Mouse (Mus musculus): Measurements from ENCODE around the gene 4933406M09Rik. TPM values are rescaled to one million over a fixed set of nuclear protein-coding genes. Genes with fewer than 3 reads are reported as not detected.

Gene 4933406M09Rik
- total RNA-seq (2021), result not detected
- long read RNA-seq, experiment 1, result 0 reads
- long read RNA-seq, experiment 2, result 0 reads

DNA sequence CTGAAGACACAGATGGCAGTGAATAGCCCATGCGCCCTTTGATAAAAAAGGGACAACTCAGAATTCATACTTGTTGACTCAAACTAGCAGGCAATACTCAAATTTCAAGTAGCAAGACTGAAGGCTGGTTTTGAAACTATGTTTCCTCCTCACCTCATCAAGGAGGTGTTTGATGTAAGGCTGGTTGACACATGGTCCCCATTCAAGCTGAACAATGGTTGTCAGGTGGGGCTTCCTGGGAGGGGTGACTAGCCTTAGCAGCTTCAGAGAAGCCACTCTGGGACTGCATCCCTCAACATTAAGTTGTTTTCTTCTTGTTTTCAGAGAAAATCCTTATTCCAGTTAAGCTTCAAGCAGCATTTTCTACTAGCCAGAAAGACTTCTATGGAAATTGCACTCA, at the start of gene 4933406M09Rik:
4933406M09Rik (plus strand) TSS at position 275 of the 400 bp plus-strand sequence.
- no peak for DNase-seq
- intact Hi-C loops (cut with DNase I; ENCODE audit: low total_unique reads), result no loop called here

DNA sequence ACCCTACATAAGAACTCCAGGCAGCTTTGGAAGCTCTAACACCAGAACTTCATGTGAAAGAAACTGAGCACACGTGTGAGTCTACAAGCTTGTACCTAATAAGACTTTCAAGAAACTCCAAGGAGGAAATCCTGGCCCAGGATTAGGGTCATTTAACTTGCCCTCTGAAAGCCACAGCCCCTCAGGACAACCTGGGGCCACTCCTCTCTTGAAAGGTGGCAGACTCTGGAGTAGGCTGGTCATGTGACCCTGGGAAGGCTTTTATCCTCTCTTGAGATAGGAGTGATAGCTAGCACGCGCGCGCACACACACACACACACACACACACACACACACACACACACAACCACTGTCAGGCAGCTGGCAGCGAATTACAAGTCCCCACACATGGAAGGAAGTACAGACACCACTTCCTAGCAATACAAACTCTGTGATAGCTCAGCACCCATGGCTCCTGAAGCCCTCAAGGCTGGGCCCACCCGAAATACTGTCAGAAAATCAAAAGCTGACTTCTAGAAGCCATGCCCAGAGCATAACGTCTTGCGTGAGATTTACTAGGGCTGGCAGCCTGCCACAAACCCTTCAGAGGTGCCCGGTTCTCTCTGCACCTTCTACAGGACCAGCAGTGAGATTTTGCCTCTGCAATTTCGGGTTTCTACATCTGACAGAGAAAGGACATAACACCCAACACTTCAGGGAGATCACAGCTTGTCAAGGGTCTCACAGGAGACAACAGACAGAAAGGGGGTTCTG, 48.6 kb upstream of the 4933406M09Rik start:
- intact Hi-C loops (cut with DNase I; ENCODE audit: low total_unique reads), result no loop called here
- no peak for DNase-seq

DNA sequence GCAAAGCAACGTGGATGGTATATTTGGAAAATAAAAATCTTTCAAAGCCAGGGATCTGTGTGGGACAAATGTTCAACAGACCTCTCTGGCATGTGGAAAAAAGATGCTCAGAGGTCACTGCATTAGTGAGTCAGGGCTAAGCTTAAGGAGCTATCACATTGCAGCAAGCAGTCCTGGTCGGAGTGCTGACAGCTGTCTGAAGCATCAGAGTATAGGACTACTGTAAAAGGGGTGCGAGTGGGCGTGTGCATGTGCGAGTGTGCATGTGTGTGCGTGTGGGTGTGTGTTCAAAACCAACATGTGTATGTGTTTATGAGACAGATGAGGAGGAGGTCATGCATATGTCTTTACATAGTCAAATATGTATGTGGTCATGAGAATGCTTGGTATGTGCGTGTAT, 46.6 kb upstream of the 4933406M09Rik start:
- no peak for DNase-seq

DNA sequence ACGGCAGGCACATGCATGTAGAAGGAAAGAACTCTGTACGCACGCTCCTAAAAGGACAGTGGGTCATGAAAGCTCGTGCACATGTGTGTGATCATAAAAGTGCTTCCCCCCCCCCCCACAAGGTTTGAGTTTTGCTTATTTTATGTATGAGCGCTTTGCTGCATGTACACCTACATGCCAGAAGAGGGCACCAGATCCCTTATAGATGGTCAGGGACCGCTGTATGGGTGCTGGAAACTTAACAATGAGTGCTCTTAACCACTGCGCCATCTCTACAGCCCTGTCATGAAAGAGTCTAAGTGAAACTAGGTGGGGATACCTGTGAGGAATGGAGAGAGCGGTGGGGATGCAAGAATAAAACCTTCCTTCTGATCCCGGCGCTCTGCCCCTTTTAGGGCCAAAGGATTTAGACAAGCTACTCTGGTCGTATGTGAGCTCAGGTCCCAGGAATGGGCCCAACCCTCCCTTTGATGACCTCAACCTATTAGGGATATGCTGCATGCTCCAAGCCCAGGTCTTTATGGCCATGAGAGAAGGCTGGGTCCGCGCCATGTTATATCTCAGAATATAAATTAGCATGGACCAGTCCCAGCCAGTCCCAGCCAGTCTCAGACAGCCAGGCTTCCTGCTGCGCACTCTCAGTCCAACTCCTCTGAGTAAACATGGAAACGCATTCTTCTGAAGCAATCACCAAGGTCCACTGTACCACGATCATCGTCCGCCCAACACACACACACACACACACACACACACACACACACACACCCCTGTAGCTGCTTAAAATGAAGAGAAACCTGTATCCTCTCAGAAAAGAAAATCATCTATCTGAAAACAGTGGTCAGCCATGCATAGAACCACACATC, 45.8 kb upstream of the 4933406M09Rik start:
- no peak for DNase-seq
- intact Hi-C loops (cut with DNase I; ENCODE audit: low total_unique reads), result no loop called here

More for the DNA sequence above, 46.6 kb upstream of the 4933406M09Rik start:
- intact Hi-C loops (cut with DNase I; ENCODE audit: low total_unique reads), result no loop called here

DNA sequence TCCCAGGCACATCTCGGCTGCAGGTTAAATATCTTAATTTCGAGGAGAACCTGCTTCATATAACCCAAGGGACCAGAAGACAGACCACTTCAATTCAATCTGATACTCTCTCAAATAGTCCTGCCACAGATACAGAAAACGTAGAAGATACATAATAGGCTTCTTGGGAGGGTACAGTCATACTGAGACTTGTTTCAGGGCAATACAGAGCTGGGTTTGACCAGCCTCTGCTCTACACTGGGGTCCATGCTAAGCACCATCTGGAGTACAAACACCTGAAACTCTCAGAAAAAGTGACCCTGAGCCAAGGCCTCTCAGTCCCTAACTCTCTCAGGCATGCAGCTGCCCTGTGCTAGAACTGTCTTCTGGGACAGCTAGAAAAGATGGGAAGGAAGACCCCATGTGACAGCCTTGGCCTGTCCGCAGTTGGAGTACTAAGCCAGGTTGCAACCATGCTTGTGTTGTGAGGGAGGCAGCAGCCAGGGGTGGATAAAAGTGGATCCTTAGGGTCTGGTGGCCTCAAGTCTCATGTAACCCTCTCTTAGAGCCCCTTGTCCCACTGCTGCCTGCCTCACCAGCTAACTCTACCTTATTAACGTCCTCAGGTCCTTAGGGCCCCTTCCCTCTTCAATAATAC, 44.0 kb upstream of the 4933406M09Rik start:
- no peak for DNase-seq
- intact Hi-C loops (cut with DNase I; ENCODE audit: low total_unique reads), result no loop called here

DNA sequence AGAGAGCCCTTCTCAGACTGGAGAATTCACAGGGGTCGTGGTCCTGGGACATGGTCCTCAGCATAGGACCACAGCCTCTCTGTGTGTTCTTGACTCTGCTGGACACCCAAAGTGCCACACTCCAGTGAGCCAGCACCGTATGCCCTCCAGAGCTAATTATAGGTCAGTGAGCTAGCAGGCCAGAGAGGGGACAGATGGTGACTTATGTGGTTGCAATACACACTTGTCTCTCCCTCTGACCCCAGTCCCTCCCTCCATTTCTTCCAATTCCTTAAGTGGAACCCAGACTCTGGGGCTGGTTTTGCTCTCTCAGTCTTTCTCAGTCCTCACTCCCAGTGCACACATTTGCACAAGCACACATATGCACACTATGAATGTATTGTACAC, 43.5 kb upstream of the 4933406M09Rik start:
- intact Hi-C loops (cut with DNase I; ENCODE audit: low total_unique reads), result no loop called here
- DNase-seq, result no peak

DNA sequence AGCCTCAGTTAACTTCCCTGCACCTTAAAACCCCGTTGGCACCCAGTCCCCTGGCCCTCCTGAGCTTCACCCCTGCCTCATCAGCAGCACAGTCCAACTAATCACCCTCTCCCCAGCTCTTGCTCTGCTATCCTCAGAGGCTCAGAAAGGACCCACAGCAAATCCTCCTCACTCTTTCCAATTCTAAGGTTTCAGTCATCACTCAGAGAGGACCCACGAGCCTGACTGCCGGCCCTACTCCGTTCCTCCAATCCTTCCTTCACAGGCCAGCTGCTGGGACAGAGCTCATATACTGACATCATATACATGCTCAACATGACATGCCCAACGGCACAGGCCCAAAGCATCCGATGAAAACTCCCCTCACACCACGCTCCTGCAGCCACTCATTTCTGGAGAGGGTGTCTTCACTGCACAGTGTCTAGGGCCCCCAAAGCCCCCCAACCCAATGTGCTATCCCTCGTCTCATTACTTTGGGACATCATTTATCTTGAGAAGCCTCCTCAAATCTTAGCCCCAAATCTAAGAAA, 42.9 kb upstream of the 4933406M09Rik start:
- intact Hi-C loops (cut with DNase I; ENCODE audit: low total_unique reads), result no loop called here
- DNase-seq, result no peak

DNA sequence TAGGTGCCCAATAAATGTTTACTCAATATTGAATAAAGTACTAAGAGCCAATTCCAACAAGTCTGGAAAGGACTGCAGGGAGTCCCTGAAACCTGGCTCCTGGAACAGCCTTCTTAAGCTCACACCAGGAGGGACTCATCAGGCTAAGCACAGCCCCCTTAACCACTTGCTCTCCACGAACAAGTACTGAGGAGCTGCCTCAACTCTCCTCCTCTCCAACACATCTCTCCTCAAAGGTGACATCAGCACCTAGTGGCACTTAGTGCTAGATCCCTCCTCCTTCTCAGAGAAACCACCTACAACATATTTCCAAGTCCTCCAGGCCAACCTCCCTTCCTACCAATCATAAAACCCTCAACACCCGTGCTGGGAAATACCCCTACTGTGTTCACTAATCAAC, 42.2 kb upstream of the 4933406M09Rik start:
- no peak for DNase-seq
- intact Hi-C loops (cut with DNase I; ENCODE audit: low total_unique reads), result no loop called here

DNA sequence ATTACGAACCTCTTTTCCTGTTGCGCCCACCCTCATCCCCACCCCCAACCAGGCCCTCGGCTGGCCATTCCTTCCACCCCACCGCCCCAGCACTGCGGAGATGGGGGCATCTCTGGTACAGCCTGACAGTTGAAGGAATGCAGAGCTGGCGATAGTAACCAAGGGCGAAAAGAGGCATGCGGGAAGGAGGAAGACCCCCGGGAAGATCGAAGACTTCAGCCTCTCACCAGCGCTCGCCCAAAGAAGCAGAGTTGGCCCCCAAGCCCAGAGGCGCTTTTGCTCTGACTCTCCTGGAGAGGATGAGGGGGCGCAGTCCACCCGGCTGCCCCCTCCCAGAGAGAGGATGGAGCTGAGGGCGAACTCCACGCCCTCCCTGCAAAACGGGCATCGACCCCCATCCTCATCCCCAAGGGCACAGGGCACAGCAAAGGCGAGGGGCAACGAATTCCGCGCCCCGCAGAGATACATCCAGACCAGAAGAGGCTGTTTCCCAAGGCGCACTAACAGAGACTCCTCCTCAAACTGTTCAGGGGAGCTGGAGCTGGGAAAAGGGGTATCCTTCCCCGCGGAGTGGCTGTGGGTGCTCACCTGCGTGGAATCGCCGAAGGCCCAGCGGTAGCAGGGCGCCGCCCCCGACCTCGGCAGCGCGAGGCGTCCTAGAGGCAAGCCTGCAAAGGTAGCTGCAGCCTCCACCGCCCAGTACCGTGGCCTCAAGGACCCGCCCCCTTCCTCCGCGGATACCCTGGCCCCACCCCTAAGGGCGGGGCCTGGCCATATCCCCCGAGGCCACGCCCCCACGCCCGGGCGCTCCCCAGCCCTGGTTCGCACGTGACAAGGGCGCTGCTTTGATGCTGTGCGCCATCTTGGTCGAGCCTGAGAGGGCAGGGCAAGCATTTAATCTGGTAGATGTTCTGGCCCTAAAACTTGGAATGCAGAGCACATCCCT, 41.5 kb upstream of the 4933406M09Rik start:
- DNase-seq, result peak; percentile 80
- intact Hi-C loops (cut with DNase I; ENCODE audit: low total_unique reads), result no loop called here

DNA sequence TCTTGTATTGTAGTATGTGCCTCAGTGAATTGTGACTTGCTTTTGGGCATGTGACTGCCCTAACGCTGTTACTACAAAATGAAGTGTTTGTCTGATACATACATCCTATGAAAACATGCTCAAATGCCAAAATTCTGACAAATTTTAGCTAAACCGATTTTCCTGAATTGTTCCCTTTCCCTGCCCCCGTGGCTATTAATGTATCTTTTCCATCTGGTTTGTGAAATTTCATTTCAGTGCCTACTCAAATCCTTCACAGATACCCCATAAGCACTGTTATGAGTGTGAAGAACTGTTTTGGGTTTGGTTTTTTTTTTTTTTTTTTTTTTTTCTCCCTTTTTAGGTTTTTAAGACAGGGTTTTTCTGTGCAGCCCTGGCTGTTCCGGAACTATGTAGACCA, 40.7 kb upstream of the 4933406M09Rik start:
- intact Hi-C loops (cut with DNase I; ENCODE audit: low total_unique reads), result no loop called here
- DNase-seq, result no peak

DNA sequence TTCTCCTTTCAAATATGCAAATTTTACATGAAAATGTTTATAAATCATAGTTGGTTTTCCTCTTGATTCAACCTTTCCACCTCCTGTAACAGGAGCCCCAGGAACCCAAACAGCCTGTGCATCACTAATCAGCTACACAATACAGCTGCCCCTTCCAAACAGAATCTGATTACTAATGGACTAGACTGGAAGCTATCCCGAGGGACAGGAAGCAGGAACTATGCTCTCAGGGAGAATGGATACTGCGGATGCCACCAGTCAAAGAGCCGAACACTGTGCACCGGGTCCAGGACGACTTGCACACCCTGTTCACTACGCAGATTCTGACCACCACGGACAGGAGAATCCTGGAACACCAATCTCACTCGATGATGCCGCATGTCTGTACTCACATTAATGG, 37.9 kb upstream of the 4933406M09Rik start:
- DNase-seq, result no peak
- intact Hi-C loops (cut with DNase I; ENCODE audit: low total_unique reads), result no loop called here

DNA sequence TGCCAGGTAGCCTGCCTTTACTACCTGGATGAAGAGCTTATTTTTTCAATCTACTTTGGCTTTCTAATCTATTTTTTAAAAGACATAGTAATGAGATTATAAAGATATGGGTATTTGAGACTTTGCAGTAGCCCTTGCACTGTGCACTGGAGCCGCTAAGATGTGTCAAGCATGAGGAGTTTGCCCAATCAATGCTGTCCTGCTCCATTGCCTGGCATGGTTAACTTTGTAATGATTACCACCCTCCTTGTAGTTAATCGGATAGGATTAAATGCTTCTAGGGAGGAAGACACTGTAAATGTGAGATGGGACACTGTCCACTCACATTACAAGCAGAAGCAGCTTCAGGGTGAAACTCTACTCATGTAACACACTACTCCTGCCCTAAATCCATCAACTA, 32.4 kb upstream of the 4933406M09Rik start:
- no peak for DNase-seq
- intact Hi-C loops (cut with DNase I; ENCODE audit: low total_unique reads), result no loop called here

DNA sequence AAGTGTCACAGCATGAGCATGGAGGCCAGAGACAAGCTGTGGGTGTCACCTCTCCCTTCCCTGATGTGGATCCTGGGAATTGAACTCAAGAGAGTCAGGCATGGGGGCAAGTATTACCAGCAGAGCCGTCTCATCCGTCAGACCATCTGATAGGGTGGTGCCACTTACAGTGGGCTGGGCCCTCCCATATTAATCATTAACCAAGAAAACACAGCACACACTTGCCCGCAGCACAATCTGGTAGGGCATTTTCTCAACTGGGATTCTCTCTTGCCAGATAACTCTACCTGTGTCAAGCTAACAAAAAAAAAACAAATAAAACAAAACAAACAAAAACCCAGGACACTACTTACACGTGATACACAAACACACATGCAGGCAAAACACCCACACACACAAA, 28.3 kb upstream of the 4933406M09Rik start:
- intact Hi-C loops (cut with DNase I; ENCODE audit: low total_unique reads), result no loop called here
- no peak for DNase-seq

DNA sequence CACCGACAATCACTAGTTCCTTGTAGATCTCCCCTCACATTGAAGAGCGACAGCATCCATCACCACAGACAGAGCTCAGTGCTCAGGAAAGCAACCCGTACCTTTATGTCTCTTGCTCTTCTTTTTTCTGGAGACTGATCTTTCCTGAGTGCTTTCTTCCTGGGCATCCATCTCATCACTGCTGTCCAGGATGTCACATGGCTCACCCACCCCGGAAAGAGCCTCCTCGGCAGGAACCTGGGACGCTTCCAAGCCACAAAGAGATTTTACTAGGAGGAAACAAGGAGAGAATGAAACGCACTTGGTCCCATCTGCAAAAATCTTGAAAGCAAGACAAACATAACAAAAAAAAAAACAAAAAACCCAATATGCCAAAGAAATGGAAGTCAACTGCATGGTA, 25.1 kb upstream of the 4933406M09Rik start:
- intact Hi-C loops (cut with DNase I; ENCODE audit: low total_unique reads), result loop anchor here (10.0 kb wide), 1 partner anchor 94 kb away; the partner anchor contains the start of gene Klhl12
- no peak for DNase-seq

DNA sequence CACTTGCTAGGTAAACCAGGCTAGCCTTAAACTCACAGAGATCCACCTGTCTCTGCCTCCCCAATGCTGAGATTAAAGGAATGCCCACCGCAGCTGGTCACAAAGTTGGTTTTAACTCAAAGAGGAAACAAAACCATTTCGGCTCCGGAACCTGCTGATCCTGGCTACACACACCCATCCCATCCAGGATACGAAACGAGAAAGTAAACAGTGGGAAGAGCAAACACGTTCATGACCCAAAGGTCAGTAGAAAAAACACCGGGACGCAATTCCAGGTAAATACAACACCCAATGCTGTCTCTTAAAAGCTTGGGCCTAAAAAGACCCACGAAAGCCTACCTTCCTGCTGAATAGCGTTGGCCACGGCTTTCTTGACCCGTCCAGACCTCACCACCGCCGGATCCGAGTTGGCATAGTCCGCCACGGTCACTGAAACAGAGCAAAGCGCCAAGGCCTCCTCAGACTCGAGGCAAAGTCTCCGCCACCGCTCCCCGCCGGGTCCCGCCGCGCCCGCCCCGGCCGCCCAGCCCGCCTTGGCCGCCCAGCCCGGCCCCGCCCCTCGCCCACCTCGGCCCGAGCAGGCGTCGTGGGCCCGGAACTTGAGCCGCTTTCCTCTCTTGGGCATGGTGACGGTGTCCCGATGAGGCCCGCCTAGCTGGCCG, 24.4 kb upstream of the 4933406M09Rik start:
- no peak for DNase-seq
- intact Hi-C loops (cut with DNase I; ENCODE audit: low total_unique reads), result loop anchor here (10.0 kb wide), 1 partner anchor 93 kb away; the partner anchor contains the start of gene Klhl12

DNA sequence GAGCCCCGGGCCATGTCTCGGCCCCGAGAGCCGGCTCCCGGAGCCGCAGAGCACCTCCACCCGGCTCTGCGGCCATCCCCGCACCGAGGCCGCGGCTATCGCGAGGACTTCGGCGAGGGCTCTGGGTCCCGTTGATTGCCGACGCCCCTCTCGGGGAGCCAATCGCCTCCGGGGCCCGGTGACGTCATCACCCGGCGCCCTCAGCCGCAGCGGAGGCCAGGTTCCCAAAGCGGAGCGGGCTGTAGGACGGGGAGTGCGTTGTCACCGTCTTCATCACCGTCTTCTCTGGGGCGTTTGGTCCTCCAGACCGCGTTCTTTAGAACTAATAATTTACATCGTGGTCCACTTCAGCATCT, 23.9 kb upstream of the 4933406M09Rik start, which contains the start of gene Tmem183a:
Tmem183a (minus strand) TSS at position 123 of the 356 bp plus-strand sequence.
- intact Hi-C loops (cut with DNase I; ENCODE audit: low total_unique reads), result loop anchor here (10.0 kb wide), 1 partner anchor 93 kb away; the partner anchor contains the start of gene Klhl12
- DNase-seq, result peak; percentile 98

DNA sequence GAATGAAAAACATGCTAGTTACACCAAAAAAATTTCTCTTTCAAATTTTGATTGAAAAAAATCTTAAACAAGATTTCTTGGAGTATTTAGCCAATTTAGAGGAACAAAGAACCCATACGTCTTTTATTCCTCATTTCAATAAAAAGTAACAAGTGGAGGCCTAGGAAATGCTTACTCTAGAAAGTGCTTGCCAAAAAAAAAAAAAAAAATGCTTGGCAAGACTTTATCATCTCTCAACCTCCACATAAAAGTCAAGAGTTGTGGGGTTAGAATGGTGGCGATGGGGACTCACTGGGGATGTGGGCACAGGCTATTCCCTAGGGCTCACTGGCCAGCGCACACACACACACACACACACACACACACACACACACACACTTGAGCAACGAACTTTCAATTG, 22.5 kb upstream of the 4933406M09Rik start:
- intact Hi-C loops (cut with DNase I; ENCODE audit: low total_unique reads), result loop anchor here (10.0 kb wide), 1 partner anchor 92 kb away; the partner anchor contains the start of gene Klhl12
- DNase-seq, result no peak

DNA sequence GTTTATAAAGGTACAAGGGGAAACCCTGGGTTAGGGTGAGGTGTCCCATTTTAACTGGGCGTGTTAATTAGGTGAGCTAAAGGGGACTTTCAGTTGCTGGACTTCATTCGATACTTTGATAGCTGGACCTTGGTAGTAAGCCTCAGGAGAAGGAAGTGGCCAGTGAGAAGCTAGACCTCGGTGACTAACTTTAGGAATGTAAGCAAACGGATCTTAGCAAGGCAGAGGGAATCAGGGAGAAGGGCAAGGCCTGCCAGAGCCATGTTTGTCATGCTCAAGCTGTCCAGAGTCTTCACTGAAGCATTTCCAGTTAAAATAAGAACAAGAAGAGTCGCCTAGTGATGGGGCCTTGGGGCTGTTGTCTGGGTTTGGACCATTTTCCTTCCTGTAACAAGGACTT, 20.2 kb upstream of the 4933406M09Rik start:
- intact Hi-C loops (cut with DNase I; ENCODE audit: low total_unique reads), result loop anchor here (10.0 kb wide), 1 partner anchor 89 kb away; the partner anchor contains the start of gene Klhl12
- no peak for DNase-seq
